Mouse (Mus musculus) cortical plate, adult 2 months (tissue): ENCODE results near the gene Rnf26.

ENCODE experiments used
- CTCF ChIP-seq: fragments of 200-500 bp; IDR thresholded peaks from 2 replicates; pipeline ENCODE4 v1.5.1; 2011; ENCODE audit warnings: mild to moderate bottlenecking, control low read depth, low read length; ENCODE audit not compliant: insufficient read depth; ENCODE audit errors: extremely low read depth
- POLR2A ChIP-seq: fragments of 200-500 bp; IDR thresholded peaks from 2 replicates; pipeline ENCODE4 v1.6.1; 2011; ENCODE audit warnings: mild to moderate bottlenecking, low read length, control low read depth; ENCODE audit not compliant: insufficient read depth; ENCODE audit errors: extremely low read depth

GRCm38 (mm10) chr9:44144718-44145060 is 31.4 kb upstream of the Rnf26 start:
- TF ChIP-seq CTCF (no peak), POLR2A (no peak)
